Mouse (Mus musculus) C2C12 (cell line): ENCODE results near the gene Pknox1.

Experiments
- CTCF ChIP-seq: IDR thresholded peaks from one replicate; pipeline ENCODE4 v1.5.1; 2011; ENCODE audit not compliant: control insufficient read depth, insufficient read depth, insufficient read length
- MAX ChIP-seq: IDR thresholded peaks from one replicate; pipeline ENCODE4 v1.6.1; 2011; ENCODE audit warnings: mild to moderate bottlenecking, control low read depth
- MYOG ChIP-seq: IDR thresholded peaks from one replicate; pipeline ENCODE4 v1.6.1; 2011; ENCODE audit not compliant: control insufficient read depth, insufficient read length; ENCODE audit errors: extremely low read depth
- USF1 ChIP-seq: IDR thresholded peaks from one replicate; pipeline ENCODE4 v1.6.1; 2011; ENCODE audit warnings: low read depth, mild to moderate bottlenecking, control low read depth, moderate library complexity

DNA sequence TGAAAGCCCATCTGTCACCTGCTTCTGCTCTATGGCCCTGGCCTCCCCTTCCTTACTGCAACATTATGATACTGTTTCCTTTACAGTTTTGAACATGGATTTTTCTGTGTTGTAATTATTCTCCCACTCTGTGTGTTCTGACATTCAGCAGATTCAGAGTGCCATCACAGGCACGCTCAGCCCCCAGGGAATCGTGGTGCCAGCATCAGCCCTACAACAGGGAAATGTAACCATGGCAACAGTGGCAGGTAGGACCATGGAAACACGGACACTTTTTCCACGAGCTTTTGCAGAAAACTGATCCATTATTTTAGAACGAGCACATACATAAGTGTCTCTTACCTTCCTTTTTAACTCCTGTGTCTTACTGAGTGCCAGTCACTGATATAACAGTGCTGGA lies 30.5 kb downstream of the Pknox1 start:
- TF ChIP-seq MYOG: no peak
- no peak for TF ChIP-seq MAX
- no peak for TF ChIP-seq CTCF
- no peak for TF ChIP-seq USF1
